Mouse (Mus musculus) embryo, embryonic 10.5 days (tissue): Measurements from ENCODE around the gene Brd9.

ENCODE experiments used
- DNase-seq: peaks from one replicate; pipeline ENCODE4 v3.0.0-alpha.2; 2015; ENCODE audit warnings: low spot score

Brd9 gene

DNA sequence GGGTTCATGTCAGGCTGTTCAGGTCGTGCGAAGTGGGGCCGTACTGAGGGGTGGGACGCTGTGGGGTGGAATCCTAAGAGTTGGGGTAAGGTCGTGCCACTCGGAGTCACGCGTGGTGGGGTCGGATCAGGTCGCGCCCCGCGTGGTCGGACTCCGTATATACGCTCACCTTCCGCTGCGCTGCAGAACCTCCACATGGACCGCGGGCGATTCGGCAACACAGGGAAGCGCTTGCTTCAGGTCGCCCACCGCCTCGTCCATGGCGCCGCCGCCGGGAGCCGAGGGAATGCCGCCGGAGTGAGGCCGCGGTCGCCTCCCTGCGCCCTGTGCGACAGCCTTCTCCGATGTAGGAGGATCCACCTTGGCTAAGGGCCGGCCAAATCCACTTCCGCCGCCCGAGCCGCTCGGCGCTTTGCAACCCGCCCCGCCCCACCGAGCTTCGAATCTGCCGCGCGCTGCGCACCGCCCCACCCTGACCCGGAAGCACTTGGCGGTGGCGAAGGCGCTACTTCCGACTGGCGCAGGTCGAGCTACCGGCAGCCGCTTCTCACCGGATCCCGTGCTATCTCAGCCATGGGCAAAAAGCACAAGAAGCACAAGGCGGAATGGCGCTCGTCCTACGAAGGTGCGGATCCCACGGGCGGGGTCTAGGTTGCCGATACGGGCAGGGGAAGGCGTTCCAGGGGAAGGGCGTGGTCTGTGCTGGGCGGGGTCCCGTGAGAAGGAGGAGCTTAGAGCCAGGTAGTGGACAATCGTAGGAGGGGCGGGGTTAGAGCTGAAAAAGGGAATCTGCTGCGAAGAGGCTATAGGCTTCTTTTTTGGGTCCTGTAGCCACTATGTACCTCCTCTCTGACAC is at the start of gene Brd9, which contains the start of gene Trip13:
Gene Brd9 (plus strand): TSS at position 491 of the 856 bp plus-strand sequence.
Gene Trip13 (minus strand): TSS at position 464 of the 856 bp plus-strand sequence.
- DNase-seq, result peak; percentile 94

DNA sequence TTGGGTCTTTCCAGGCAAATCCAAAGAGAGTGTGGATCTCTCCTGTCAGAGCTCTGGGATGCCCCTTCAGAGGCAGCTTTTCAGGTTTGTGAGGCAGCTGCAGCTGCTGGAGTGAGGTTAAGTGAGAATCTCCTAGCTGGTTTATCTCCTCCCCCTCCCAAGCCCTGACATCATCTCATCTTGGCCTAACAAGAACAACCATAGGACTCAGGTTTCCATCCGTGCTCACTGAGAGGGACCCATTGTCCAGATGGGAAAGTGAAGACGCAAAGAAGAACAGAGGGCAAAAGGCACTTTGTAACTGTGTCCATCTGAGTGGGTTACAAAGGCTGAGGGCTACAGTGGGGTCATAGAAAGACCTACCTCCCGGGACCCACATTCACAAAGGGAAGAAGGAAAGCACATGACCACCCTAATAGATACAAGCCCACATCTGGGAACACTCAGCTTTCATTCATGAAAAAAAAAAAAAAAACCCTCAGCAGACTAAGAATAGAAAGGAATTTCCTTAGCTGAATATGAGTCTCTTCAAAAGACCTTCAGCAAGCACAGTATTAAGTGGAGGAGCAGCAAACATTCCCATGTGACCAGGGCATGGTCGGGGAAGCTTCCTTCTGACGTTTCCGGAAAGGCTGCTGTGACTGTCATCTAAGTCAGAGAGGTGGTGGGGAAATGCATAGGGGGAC is 45.0 kb upstream of the Brd9 start:
- DNase-seq, result peak; percentile 67

DNA sequence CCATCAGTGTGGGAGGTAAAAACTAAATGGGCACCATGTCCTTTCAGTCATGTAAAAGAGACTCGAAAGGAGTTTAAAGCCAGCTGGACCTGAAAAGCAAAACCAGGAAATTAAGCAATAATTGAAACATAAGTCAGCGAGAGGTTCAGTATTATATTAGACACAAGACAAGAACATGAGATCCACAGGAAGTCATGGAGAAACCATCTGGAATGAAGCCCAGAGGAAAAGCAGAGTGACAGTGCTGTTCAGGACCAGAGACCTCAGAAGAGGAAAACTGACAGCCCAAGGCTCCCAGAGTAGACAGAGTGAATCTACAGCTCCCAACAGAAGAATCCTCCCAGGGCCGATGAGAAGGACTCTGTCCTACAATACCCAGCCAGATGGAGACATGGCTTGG is 40.0 kb upstream of the Brd9 start:
- DNase-seq, result no peak

DNA sequence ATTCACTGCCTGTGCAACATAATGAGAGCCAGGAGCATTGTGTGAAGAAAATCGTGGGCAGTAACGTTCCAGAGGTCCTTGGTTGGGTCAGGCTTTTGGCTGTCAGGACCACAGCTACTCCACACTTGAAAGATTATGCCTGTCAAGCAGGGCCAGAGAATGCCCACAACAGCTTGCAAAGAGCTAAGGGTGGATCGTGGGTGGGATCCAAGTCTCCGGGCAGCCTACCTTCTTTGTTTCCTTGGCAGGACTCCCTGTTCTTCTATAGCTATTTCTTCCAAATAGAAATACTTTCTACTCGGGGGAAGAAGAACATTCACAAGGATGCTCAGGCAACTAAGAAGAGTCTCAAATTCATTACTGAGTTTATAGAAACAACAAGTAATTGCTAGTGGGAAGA is 30.5 kb upstream of the Brd9 start:
- DNase-seq, result no peak

DNA sequence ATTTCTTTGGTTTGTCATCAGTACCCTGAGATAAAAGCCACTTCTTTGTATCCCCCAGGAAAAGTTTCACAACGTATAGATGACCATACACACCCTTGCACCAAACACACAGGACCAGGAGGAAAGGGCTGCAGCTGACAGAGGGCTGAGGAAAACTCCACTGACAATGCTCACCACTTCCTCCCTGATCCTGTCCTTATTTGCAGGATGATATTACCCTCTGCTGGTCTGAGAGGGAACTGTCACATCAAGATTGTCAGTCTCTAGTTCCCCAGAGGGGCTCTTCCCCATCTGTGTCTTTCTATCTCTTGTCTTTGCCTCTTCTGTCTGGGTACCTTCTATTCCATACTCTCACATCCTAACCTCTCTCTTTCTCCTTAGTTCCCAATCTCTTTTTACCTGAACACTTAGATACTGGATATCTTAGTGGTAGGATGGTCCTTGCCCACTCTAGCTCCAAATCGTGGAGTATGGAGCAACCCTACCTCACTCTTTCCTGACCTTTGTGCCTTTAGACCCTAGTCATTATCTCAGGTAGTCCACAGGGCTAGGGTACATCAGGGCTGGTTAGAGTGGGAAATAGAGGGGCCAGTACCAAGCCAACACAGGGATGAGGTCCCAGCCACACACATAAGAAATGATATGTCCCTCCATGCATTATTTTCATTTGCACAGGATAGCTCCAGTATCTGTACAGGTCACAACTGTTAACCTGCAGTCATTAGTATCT is 29.8 kb upstream of the Brd9 start:
- peak; percentile 76 for DNase-seq

DNA sequence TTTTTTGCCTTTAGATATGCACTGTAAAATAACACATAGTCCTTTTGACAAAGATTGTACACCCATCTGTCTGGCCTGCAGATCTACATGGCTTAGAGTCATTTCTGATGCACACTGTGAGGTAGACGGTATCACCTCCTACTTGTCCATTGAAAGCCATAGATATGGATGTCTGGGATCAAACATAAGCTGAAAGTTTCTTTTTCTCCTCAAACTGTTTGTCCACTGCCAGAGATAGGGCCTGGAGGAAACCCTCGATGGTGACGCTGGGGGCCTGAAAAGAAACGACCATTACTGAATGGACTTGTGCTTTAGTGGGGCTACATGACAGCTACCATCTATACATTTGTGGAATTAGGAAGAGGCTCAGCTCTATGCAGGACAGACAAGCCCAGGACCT is 24.5 kb upstream of the Brd9 start:
- DNase-seq, result no peak

DNA sequence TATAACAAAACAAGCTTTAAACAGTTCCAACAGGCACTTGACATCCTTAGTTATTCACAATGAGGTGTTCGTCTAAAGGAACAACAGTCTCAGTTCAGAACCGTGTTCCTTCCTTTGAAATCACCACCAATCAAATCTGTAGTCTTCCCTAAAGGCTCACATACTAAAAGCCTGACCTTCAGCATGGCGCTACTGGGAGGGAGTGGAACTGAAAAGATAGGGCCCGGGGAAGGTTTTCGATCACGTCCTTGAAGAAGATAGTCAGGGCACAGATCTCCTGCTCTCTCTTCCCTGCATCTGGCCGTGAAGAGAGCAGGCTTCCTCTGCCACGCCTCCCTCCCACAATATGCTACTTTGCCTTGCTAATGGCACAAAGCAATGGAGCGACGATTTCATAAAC is 5.4 kb upstream of the Brd9 start:
- DNase-seq, result no peak

DNA sequence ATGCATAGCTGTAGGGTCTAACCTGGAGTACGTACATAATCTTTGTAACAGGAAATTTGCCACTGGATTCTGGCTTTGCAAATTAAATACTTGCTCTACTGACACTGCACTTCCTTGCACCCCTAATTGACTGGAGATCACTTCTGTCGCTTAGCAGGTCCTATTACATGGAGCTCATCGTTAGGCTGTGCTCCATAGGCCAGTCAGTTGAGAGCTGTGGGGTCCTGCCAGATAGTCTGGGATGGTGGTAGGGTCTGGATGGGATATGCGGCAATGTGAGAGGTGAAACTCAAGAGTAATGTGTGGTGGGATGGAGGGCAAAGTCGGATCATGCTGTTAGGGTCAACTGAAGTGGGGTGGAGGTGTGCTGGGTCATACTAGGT is 682 bp upstream of the Brd9 start:
- DNase-seq, result peak; percentile 42

DNA sequence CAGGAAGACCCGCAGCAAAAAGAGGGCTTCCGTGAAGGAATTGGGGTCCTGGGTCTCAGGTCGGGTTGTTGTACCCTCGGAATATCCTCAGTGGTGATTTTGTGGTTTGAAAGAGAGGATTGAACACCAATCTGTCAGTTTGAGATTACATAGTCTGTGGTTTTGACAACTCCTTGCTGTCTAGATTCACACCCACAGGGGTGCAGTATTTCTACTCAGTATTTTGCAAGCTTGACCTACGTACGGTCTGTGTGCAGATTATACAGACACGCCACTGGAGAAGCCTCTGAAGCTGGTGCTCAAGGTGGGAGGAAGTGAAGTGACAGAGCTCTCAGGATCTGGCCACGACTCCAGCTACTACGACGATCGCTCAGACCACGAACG is 558 bp downstream of the Brd9 start:
- no peak for DNase-seq

DNA sequence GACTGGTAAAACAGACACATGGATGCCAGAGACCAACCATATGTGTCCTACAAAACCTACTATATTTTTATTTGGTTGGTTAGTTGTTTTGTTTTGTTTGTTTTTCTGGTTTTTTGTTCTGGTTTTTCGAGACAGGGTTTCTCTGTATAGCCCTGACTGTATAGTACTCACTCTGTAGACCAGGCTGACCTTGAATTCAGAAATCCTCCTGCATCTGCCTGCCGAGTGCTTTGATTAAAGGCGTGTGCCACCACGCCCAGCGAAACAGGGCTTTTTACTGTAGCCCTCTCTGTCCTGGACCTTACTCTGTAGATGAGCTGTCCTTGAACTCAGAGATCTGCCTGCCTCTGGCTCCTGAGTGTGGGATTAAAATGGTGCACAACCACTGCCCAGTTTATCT is 1.5 kb downstream of the Brd9 start:
- no peak for DNase-seq

DNA sequence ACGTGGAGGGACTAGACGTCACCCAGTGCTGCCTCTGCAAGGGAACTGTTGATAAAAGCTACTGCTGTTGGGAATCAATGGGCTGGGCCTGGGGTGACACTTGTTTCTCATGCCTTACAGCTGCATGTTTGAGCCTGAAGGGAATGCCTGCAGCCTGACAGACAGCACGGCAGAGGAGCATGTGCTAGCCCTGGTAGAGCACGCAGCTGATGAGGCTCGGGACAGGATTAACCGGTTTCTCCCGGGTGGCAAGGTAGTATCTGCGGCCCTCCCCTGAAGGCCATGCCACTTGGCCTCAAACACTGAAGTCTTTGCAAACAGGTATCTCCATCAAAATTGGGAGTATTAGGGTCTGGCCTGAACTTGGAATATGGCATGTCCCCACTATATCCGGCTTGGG is 7.0 kb downstream of the Brd9 start:
- DNase-seq, result no peak

DNA sequence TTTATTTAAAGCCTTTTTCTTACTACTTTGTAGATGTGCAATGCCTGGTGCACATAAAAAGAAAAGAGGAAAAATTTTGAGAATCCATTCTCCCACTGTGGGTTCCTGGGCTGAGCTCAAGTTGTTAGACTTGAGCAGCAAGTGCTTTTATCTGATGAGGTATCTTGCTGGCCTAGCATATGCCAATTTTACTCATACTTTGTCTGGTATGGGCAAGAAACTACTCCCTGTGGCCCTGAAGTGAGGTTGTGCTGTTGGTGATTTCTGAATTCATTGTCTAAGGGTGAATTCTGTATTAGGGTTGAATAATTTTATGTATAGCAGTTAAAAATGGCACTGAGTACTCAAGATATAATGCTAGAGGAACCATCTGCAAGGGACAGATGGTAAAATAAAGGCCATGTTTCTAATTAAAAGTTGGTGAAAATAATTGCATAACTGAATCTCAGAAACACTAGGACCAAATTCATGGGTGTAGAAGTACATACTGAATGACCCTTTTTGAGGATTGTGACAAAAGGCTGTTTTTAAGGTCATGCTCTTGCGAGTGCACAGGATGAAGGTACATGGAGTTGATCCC is 16.0 kb downstream of the Brd9 start:
- no peak for DNase-seq

DNA sequence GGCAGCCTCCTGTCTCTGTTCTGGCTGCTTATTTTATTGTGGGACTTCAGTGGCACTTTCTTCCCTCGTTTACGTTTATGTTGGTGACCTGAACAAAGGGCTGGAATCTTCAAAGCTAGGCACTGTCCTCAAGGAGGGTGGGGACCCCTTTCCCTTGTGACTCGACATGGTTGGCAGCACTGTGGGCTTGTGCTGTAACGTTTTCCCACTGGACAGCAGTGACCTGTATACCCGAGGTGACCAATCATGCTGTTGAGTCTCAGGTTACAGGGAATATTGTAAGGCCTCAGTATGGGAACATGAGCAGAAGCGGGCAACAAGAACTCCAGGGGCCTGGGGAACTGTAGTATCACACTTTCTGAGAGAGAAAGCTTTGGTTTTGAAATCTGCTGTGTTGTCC is 17.1 kb downstream of the Brd9 start:
- no peak for DNase-seq

DNA sequence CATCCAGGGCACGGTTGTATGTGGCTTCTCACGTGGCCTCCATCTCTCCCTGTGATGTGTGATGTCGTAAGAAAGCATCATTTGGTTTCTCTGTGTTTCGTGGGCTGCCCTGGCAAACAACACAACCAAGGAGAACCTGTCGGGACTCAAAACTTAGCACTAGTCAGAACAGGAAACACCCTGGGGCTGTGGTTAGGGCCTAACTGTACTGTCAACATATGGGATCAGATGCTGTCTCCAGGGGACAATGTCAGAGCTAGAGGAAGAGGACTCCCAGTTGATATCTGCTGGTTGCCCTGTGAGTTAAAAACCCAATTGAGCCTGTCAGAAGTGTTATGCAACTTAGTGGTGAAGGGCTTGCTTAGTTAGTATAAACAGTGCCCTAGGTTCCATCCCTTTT is 17.9 kb downstream of the Brd9 start:
- DNase-seq, result no peak

DNA sequence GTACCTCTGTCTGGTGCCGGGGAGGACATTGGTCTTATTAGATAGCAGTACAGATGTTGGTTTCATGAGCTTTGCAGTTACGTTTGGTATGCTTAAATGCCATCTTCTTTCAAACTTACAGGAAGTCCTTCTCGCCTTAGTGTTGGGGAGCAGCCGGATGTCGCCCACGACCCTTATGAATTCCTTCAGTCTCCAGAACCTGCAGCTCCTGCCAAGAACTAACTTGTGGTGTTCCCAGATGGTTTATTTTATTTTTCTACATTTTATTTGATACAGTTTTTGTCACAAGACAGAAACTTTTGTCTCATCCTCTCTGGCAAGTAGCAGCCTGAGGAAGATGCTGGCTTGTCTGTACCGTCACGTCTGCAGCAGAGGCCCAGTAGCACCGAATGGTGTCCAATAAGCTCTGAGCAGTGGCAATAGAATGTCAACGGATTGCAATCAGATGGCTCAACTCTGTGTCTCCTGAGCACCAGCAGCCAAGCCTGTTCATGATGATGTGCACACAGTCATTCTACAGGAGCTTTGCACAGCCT is 22.6 kb downstream of the Brd9 start:
- DNase-seq, result no peak

DNA sequence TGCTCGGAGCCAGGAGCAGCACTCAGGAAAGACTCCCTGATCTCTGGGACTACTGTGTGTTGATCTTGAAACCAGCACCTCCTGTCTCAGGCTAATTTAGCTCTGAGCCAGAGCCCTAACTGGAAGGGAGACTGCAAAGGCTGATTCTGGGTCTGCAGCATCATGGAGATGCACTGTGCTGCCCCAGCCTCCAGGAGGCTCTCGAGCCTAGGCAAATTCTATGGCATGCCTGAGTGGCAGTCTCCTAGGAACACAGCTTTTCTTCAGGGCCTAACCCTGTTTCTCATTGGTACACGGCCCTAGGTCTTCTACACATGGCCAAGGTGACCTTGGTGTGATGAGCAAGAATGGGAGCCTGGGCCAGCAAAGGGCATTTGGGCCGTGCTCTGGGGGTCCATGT is 23.6 kb downstream of the Brd9 start:
- DNase-seq, result no peak

DNA sequence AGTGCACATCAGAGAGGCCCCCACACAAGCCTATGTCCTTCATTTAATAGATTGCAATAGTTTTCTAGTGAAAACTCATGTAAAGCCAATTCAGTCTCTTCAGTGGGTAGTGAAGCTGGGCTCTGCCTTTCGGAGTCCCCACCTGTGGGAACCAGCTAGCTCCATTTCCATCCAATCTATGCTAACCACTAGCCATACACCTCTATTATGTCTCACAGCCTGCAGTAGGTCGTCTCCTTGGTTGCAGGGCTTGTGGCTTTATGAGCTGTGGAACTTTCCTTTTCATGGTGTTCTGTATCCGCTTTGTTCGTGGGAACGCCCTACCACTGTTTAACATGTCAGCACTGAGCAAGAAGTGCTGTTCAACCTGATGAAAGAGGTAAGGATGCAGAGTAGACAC is 25.9 kb downstream of the Brd9 start, which contains the start of gene Zdhhc11:
Gene Zdhhc11 (plus strand): TSS at position 301 of the 400 bp plus-strand sequence.
- DNase-seq, result no peak

DNA sequence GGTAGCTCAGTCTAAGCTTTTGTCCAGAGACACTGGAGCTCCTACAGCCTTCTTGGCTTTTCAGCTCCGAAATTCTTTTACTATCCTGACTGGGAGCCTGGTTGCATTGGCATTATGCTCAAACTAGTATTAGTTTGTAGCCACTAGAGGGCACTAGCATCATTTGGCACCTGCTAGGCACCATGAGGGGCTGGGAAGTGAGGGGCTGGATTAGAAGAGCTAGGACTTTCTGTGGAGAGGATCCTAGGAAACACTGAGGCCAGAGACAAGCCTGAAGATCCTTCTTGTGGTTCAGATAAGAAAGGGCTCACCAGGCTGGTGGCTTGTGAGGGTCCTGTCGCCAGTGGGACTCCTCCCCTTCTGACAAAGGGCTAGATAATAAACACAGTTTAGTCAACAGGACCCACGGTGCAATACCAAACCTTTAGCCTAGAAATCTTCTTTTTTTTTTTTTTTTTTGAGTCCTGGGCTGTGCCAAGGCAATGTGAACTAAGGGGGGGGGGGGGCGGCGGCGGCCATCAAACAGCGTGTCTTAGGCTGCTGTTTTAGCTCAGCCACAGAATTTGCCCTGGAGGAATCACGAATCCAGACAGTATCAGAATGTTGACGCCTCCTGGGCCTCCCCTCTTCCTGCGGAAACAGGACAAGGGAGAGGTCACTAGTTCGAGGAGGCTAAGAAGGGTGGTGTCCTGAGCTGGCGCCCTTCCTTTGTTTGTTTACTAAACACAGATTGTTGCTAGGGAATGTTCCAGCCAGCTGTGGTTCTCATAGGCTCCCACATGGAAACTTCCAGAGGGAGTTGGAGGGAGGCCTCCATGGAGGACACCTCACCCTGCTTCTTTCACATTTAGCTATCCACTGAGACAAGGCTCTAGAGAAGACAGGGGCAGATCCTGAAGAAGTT is 33.2 kb downstream of the Brd9 start:
- peak; percentile 91 for DNase-seq

DNA sequence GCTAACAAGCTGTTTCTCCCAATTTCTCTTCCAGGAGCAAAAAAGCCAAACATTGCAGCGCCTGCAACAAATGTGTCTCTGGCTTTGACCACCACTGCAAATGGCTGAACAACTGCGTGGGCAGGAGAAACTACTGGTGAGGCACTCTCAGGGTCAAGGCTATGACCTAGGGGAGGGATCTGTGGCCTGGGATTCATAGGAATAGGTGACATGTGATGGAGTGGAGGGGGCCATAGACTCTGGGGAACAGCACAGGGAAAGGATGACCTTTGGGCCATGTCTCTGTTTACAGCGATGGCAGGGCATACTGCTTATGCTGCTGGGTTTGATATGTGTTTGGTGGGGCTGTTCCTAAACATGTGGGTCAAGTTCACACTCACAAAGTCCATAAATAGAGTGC is 36.9 kb downstream of the Brd9 start:
- DNase-seq, result no peak

DNA sequence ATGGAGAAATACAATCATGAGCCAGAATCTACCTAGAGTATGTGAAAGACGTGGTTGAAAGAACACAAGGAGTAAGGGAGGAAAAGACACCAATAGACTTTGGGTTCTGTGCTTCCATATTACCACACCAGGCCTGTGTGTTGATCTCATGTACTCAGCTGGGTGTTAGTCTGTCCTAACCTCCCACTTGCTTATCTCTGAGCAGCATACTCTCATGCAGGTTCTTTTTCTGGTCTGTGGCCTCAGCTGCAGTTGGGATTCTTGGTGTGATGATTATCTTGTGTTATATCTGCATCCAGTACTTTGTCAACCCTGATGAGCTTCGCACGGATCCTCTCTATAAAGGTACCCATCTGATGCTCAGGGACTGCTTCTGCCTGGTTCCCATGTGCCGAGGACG is 39.3 kb downstream of the Brd9 start:
- no peak for DNase-seq

DNA sequence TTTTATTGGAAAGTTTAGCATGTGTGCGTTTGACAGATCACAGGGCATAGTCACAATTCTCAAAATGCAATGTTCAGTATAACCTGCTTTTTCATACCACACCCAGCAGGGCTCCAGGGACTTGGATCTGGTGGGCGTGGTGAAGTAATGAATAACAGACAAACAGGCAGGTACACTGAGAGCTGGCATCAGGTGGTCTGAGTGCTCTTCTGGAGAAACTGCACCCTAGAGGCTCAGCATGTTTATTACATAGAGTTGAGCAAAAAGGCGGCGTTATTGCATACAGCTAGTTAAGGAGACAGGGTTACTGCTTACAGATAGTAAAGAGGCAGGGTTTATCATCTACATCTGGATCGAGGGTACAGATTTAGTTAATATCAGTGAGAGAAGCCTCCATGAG is 52.7 kb downstream of the Brd9 start:
- DNase-seq, result no peak
